ENCODE assay signal across 18 mouse cellular contexts in the genomic region with DNA sequence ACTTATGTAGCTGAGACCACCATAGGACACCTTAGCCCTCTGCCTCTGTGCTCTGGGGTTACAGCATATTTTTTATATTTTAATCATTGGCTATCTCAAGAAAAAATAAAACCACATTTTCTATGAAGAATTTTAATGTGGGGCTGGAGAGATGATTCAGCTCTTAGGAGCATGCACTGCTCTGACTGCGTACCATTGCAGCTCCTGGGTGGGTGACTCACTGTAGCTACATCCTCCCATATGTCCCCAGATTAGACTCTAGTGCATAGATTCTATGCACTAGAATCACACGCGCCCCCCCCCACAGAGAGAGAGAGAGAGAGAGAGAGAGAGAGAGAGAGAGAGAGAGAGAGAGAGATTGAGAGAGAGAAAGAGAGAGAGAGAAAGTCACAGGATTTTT. TPM values are rescaled to one million over a fixed set of nuclear protein-coding genes. Genes with fewer than 3 reads are reported as not detected.
DNase-seq lines count a peak whose midpoint lies in the region.
"Had no signal": no experiment of that assay in that cellular context is flagged by ENCODE, and none has a peak within 500 bp of the region (broad histone marks: within the 10 kb centered on the region; RNA-seq: fewer than 3 reads in every experiment).

No protein-coding gene starts in this region.

- DNase-seq in layer of hippocampus, adult 9-11 months, result peak; percentile 35
- no peak for DNase-seq in layer of hippocampus, postnatal 36 days
- peak; percentile 47 for DNase-seq in right cerebral cortex, adult 18-20 months
- no peak for DNase-seq in right cerebral cortex, postnatal 4 days
- peak; percentile 19 to 20 for DNase-seq in right cerebral cortex, adult 2 months (ENCODE audit: low spot score in 2 of 2)
- peak; percentile 31 for DNase-seq in telencephalon, adult 2 months (ENCODE audit: low read depth, low spot score)
- DNase-seq in kidney, postnatal 4 days, result no peak
- DNase-seq in adrenal gland, postnatal 36 days, result no peak
- DNase-seq: adrenal gland, adult 2 months; adrenal gland, postnatal 25 days; cerebellum, adult 11 months; cerebellum, adult 8-10 months; cerebellum, postnatal 14 days; gastrocnemius, adult 2 months; gastrocnemius, postnatal 25 days; heart, postnatal 36 days had no signal

RNA-seq across cellular contexts. Expression of gene BC053393, which starts 18.6 kb away (rescaled TPM):
- not detected for total RNA-seq in layer of hippocampus, postnatal 36 days (2021)
- total RNA-seq in adrenal gland, postnatal 36 days (2021), result not detected
- total RNA-seq: adrenal gland, adult 2 months; adrenal gland, postnatal 25 days; CH12.LX; common myeloid progenitor, adult 5-6 weeks; gastrocnemius, adult 2 months; gastrocnemius, postnatal 25 days; heart, postnatal 36 days had no signal

RNA-seq across cellular contexts. Expression of gene Gm12169, which starts 28.7 kb away (rescaled TPM):
- total RNA-seq in layer of hippocampus, postnatal 36 days (2021), result not detected
- not detected for total RNA-seq in adrenal gland, postnatal 36 days (2021)
- total RNA-seq: adrenal gland, adult 2 months; adrenal gland, postnatal 25 days; CH12.LX; common myeloid progenitor, adult 5-6 weeks; gastrocnemius, adult 2 months; gastrocnemius, postnatal 25 days; heart, postnatal 36 days had no signal

Comparison
In these comparisons a context has a peak if more than half of its experiments do, and no peak if none do; other contexts are left out.
1. DNase-seq: peak in layer of hippocampus, adult 9-11 months (single experiment), right cerebral cortex, adult 18-20 months (single experiment), right cerebral cortex, adult 2 months (2 of 2) and telencephalon, adult 2 months (single experiment); none in layer of hippocampus, postnatal 36 days (0 of 2), right cerebral cortex, postnatal 4 days (single experiment), kidney, postnatal 4 days (0 of 2) and adrenal gland, postnatal 36 days (0 of 2).